Mouse (Mus musculus): ENCODE results near the gene Tipin. TPM values are rescaled to one million over a fixed set of nuclear protein-coding genes. Genes with fewer than 3 reads are reported as not detected.

The Tipin gene
- polyA plus RNA-seq, 1 experiment from 2014 or later: 311 TPM

- WGBS: 91% methylated on average over 6 of the region's 6 CpGs
- H3K27ac ChIP-seq (replicated peaks): no peak overlapping the region
- H3K27me3 ChIP-seq (ENCODE audit: low read depth, poor library complexity, severe bottlenecking): no peaks in the 10 kb centered on the region
- peaks cover 18% of the 10 kb centered on the region for H3K4me1 ChIP-seq
- DNase-seq (ENCODE audit: low spot score): no peak
- H3K9me3 ChIP-seq (replicated peaks): no peaks in the 10 kb centered on the region
- no peak overlapping the region for H3K4me3 ChIP-seq
- H3K36me3 ChIP-seq: peaks cover 11% of the 10 kb centered on the region
Observed at GRCm38 (mm10) chr9:64335825-64336224, 54.4 kb downstream of the Tipin start.

- peaks cover 11% of the 10 kb centered on the region for H3K36me3 ChIP-seq
- H3K4me1 ChIP-seq: peaks cover 25% of the 10 kb centered on the region
- H3K27me3 ChIP-seq (ENCODE audit: low read depth, poor library complexity, severe bottlenecking): no peaks in the 10 kb centered on the region
- peak overlapping the region; percentile 71; the same call in 1 of the 2 replicates for H3K4me3 ChIP-seq
- H3K27ac ChIP-seq (replicated peaks): no peak overlapping the region
- H3K9me3 ChIP-seq (replicated peaks): no peaks in the 10 kb centered on the region
- DNase-seq (ENCODE audit: low spot score): no peak
- WGBS: 31% methylated on average over 8 of the region's 8 CpGs
Observed at GRCm38 (mm10) chr9:64339361-64339760, 58.0 kb downstream of the Tipin start.

GRCm38 (mm10) chr9:64340351-64341253 lies 59.2 kb downstream of the Tipin start:
- Histone ChIP-seq H3K27ac (replicated peaks) (peak overlapping the region; percentile 99), H3K36me3 (peaks cover 9% of the 10 kb centered on the region), H3K4me3 (peak overlapping the region; percentile 71), H3K27me3 (ENCODE audit: low read depth, poor library complexity, severe bottlenecking) (no peaks in the 10 kb centered on the region), H3K9me3 (replicated peaks) (no peaks in the 10 kb centered on the region), H3K4me1 (peaks cover 25% of the 10 kb centered on the region)
- peak; percentile 86 for DNase-seq (ENCODE audit: low spot score)
- WGBS: under 1% methylated on average over 85 of the region's 85 CpGs

- peak within 1 kb of the TSS; percentile 99 for H3K27ac ChIP-seq (replicated peaks)
- 19% methylated on average over 16 of the region's 16 CpGs for WGBS
Observed at GRCm38 (mm10) chr9:64341254-64341566, 59.8 kb downstream of the Tipin start, which contains the start of gene Dis3l. Gene Dis3l, minus strand, starts transcription at chr9:64341288.

GRCm38 (mm10) chr9:64341671-64342070 lies 60.3 kb downstream of the Tipin start:
- Histone ChIP-seq H3K9me3 (replicated peaks) (no peaks in the 10 kb centered on the region), H3K4me3 (0 out of 2 replicates have a peak overlapping the region, but pooled peaks have one; percentile 71), H3K27me3 (ENCODE audit: low read depth, poor library complexity, severe bottlenecking) (no peaks in the 10 kb centered on the region), H3K4me1 (peaks cover 25% of the 10 kb centered on the region), H3K27ac (replicated peaks) (peak overlapping the region; percentile 99; the same call in 1 of the 2 replicates), H3K36me3 (no peaks in the 10 kb centered on the region)
- DNase-seq (ENCODE audit: low spot score): no peak
- WGBS: 89% methylated on average over 8 of the region's 8 CpGs

More at GRCm38 (mm10) chr9:64341254-64341566, 59.8 kb downstream of the Tipin start, which contains the start of gene Dis3l:
- H3K9me3 ChIP-seq (replicated peaks): no peaks in the 10 kb centered on the region
- peaks cover 25% of the 10 kb centered on the region for H3K4me1 ChIP-seq
- H3K4me3 ChIP-seq: peak within 1 kb of the TSS; percentile 71
- no peak for DNase-seq (ENCODE audit: low spot score)
- peaks cover 3% of the 10 kb centered on the region for H3K36me3 ChIP-seq
- H3K27me3 ChIP-seq (ENCODE audit: low read depth, poor library complexity, severe bottlenecking): no peaks in the 10 kb centered on the region

- Histone ChIP-seq H3K4me1 (peaks cover 25% of the 10 kb centered on the region), H3K9me3 (replicated peaks) (no peaks in the 10 kb centered on the region), H3K27me3 (ENCODE audit: low read depth, poor library complexity, severe bottlenecking) (no peaks in the 10 kb centered on the region), H3K36me3 (no peaks in the 10 kb centered on the region), H3K4me3 (no peak overlapping the region), H3K27ac (replicated peaks) (no peak overlapping the region)
- no peak for DNase-seq (ENCODE audit: low spot score)
- 94% methylated on average over 2 of the region's 2 CpGs for WGBS
Observed at GRCm38 (mm10) chr9:64343656-64344055, 62.3 kb downstream of the Tipin start.

GRCm38 (mm10) chr9:64345931-64346330 lies 64.5 kb downstream of the Tipin start:
- DNase-seq (ENCODE audit: low spot score): no peak
- H3K27me3 ChIP-seq (ENCODE audit: low read depth, poor library complexity, severe bottlenecking): no peaks in the 10 kb centered on the region
- H3K9me3 ChIP-seq (replicated peaks): no peaks in the 10 kb centered on the region
- peaks cover 5% of the 10 kb centered on the region for H3K4me1 ChIP-seq
- no peak overlapping the region for H3K27ac ChIP-seq (replicated peaks)
- 71% methylated on average over 5 of the region's 5 CpGs for whole genome bisulfite sequencing
- H3K4me3 ChIP-seq: no peak overlapping the region
- H3K36me3 ChIP-seq: no peaks in the 10 kb centered on the region

GRCm38 (mm10) chr9:64347377-64347776 lies 66.0 kb downstream of the Tipin start:
- DNase-seq (ENCODE audit: low spot score): no peak
- Histone ChIP-seq H3K9me3 (replicated peaks) (no peaks in the 10 kb centered on the region), H3K27ac (replicated peaks) (no peak overlapping the region), H3K4me1 (no peaks in the 10 kb centered on the region), H3K27me3 (ENCODE audit: low read depth, poor library complexity, severe bottlenecking) (no peaks in the 10 kb centered on the region), H3K36me3 (no peaks in the 10 kb centered on the region), H3K4me3 (no peak overlapping the region)
- WGBS: 3% methylated on average over 1 of the region's 1 CpGs

- H3K9me3 ChIP-seq (replicated peaks): no peaks in the 10 kb centered on the region
- no peak overlapping the region for H3K27ac ChIP-seq (replicated peaks)
- H3K4me1 ChIP-seq: no peaks in the 10 kb centered on the region
- no peak overlapping the region for H3K4me3 ChIP-seq
- H3K27me3 ChIP-seq (ENCODE audit: low read depth, poor library complexity, severe bottlenecking): no peaks in the 10 kb centered on the region
- H3K36me3 ChIP-seq: no peaks in the 10 kb centered on the region
- DNase-seq (ENCODE audit: low spot score): no peak
- WGBS: 77% methylated on average over 5 of the region's 5 CpGs
Observed at GRCm38 (mm10) chr9:64349490-64349889, 68.1 kb downstream of the Tipin start.

GRCm38 (mm10) chr9:64351191-64351590 lies 69.8 kb downstream of the Tipin start:
- no peak for DNase-seq (ENCODE audit: low spot score)
- no peaks in the 10 kb centered on the region for H3K27me3 ChIP-seq (ENCODE audit: low read depth, poor library complexity, severe bottlenecking)
- H3K9me3 ChIP-seq (replicated peaks): no peaks in the 10 kb centered on the region
- no peaks in the 10 kb centered on the region for H3K36me3 ChIP-seq
- WGBS: 47% methylated on average over 3 of the region's 3 CpGs
- H3K4me1 ChIP-seq: no peaks in the 10 kb centered on the region
- H3K27ac ChIP-seq (replicated peaks): no peak overlapping the region
- H3K4me3 ChIP-seq: no peak overlapping the region

Other genes starting within 250 kb of the Tipin start
- gene Lctl, start 164.4 kb upstream of the Tipin start, polyA plus RNA-seq (2016; fragmentation: Nextera tagmentation; extraction: Ambion mirVana): 0.14 TPM in 1 of 2 replicates, not detected in the other
- 42.6 and 42.8 TPM in 2 replicates for gene Zwilch, start 108.5 kb upstream of the Tipin start, polyA plus RNA-seq (2016; fragmentation: Nextera tagmentation; extraction: Ambion mirVana)
- 1,053 and 1,229 TPM in 2 replicates for gene Rpl4, start 108.2 kb upstream of the Tipin start, polyA plus RNA-seq (2016; fragmentation: Nextera tagmentation; extraction: Ambion mirVana)
- gene Snapc5, start 102.3 kb upstream of the Tipin start, polyA plus RNA-seq (2016; fragmentation: Nextera tagmentation; extraction: Ambion mirVana): 40.0 and 42.3 TPM in 2 replicates
- gene Uchl4, start 46.4 kb upstream of the Tipin start, polyA plus RNA-seq (2016; fragmentation: Nextera tagmentation; extraction: Ambion mirVana): 3.0 and 3.1 TPM in 2 replicates
- 75.9 and 86.7 TPM in 2 replicates for gene Map2k1, start 27.9 kb upstream of the Tipin start, polyA plus RNA-seq (2016; fragmentation: Nextera tagmentation; extraction: Ambion mirVana)
- gene Dis3l, start 59.7 kb downstream of the Tipin start, polyA plus RNA-seq (2016; fragmentation: Nextera tagmentation; extraction: Ambion mirVana): 22.0 and 22.9 TPM in 2 replicates
- gene Megf11, start 104.0 kb downstream of the Tipin start, polyA plus RNA-seq (2016; fragmentation: Nextera tagmentation; extraction: Ambion mirVana): 1.3 and 2.6 TPM in 2 replicates

Data from midbrain, embryonic 10.5 days (tissue).